Mouse (Mus musculus) neural tube, embryonic 13.5 days (tissue): ENCODE measurements around the gene Nup155. TPM values are rescaled to one million over a fixed set of nuclear protein-coding genes. Genes with fewer than 3 reads are reported as not detected.
A peak's percentile ranks its signal among the peaks of the same experiment; 100 is the strongest.
"Not testable (repeated sequence)": the region's sequence is repeated elsewhere in the genome, so short reads cannot be mapped to it uniquely, and the experiment has no call there.

ENCODE experiments used
- ATAC-seq: fragments of 200-750 bp; cut with Nextera tagmentation; 2 replicates; pipeline ENCODE4 v1.8.0; 2017; ENCODE audit warnings: low read depth, mild to moderate bottlenecking, moderate TSS enrichment, moderate library complexity
- H3K27ac ChIP-seq: fragments of 300-500 bp; sonication (generic); replicated peaks from 2 replicates; pipeline ENCODE4 v1.5.1; 2015; ENCODE audit warnings: moderate library complexity, mild to moderate bottlenecking, inconsistent platforms
- H3K27me3 ChIP-seq: fragments of 300-500 bp; sonication (generic); 2 replicates; pipeline ENCODE4 v1.6.1; 2015; ENCODE audit warnings: mild to moderate bottlenecking, inconsistent platforms
- H3K36me3 ChIP-seq: fragments of 300-500 bp; sonication (generic); 2 replicates; pipeline ENCODE4 v1.6.1; 2015; ENCODE audit warnings: mild to moderate bottlenecking, inconsistent platforms
- H3K4me1 ChIP-seq: fragments of 300-500 bp; sonication (generic); replicated peaks from 2 replicates; pipeline ENCODE4 v1.6.1; 2015; ENCODE audit warnings: inconsistent platforms
- H3K4me2 ChIP-seq: fragments of 300-500 bp; sonication (generic); 2 replicates; pipeline ENCODE4 v1.6.1; 2015; ENCODE audit warnings: inconsistent platforms, mild to moderate bottlenecking, moderate library complexity
- H3K4me3 ChIP-seq: fragments of 300-500 bp; sonication (generic); 2 replicates; pipeline ENCODE4 v1.5.1; 2015; ENCODE audit warnings: mild to moderate bottlenecking, inconsistent platforms
- H3K9ac ChIP-seq: fragments of 300-500 bp; sonication (generic); 2 replicates; pipeline ENCODE4 v1.6.1; 2015; ENCODE audit warnings: moderate library complexity, mild to moderate bottlenecking, inconsistent platforms
- H3K9me3 ChIP-seq: fragments of 300-500 bp; sonication (generic); 2 replicates; pipeline ENCODE4 v1.6.1; 2016; ENCODE audit warnings: inconsistent platforms
- WGBS: fragments of 180-500 bp; shearing (Covaris S2); methylation state at CpG from one replicate; pipeline ENCODE4 v1.1.7; 2015; 5-methylcytosine and 5-hydroxymethylcytosine counted together
- polyA plus RNA-seq: library from polyadenylated mRNA; unstranded; fragments of >200 nt; fragmentation: Nextera tagmentation; extraction: Ambion mirVana; gene quantifications from 2 replicates; pipeline ENCODE4 v1.2.1, GENCODE M21; 2015

Nup155 gene
- polyA plus RNA-seq, result 10.0 and 12.9 TPM in 2 replicates

DNA sequence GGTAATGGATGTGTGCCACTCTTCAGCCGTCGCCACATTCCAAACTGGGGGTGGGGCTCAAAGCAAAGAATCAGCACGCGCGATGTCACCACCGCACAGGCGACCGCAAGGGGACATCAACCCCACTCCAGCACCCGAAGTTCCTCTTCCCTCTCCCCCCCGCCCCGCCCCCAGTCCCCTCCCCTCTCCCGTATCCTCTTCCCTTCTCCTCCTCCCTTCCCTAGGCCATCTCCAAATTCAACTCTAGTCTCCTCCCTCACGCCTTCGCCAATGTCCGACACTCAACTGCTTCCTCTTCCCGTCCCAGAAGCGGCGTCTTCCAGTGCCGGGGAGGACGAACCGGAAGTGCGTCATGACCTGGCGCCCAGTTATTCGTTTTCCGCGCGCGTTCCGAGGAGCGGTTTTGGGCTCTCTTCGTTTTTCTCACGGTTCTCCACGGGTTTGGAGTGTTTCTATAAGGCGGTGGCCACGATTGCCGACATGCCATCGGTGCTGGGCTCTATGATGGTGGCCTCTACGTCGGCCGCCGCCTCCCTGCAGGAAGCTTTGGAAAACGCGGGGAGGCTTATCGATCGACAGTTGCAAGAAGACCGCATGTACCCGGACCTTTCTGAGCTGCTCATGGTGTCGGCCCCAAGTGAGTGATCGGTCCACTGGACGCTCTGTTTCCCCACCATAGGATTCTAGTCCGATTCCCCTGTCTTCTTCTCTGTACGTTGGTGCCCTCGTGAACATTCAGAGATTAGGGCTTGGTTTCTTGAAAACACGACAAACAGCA, at the start of gene Nup155:
Gene Nup155, plus strand, starts transcription at position 308 of the 778 bp plus-strand sequence.
- Histone ChIP-seq H3K9me3 (no peaks in the 10 kb centered on the region), H3K27ac (peak within 1 kb of the TSS; percentile 79), H3K4me3 (peak within 1 kb of the TSS; percentile 88), H3K4me1 (peaks cover 26% of the 10 kb centered on the region), H3K36me3 (peaks cover 21% of the 10 kb centered on the region), H3K9ac (peak within 1 kb of the TSS; percentile 85), H3K4me2 (peak within 1 kb of the TSS; percentile 75), H3K27me3 (no peaks in the 10 kb centered on the region)
- peak; percentile 97 for ATAC-seq
- under 1% methylated on average over 54 of the region's 54 CpGs for WGBS

DNA sequence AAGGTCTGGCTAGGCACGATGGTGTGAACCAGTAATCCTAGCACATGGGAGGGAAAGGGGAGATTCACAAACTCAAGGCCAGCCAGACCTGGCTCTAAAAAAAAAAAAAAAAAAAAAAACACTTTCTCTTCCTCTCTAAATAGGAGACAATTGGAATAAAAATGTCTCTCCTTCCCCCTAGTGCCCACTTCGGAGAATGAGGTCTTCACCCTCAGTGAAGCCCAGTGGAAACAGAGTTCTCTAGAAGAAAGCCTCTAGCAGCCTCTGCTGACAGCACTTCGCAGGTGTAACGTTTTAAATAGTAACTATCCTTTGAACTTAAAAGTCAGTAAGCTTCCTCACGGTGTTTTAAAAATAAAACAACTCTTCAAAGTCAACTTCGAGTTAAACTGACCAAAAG, 43.9 kb upstream of the Nup155 start:
- Histone ChIP-seq H3K4me2 (no peak overlapping the region), H3K27me3 (no peaks in the 10 kb centered on the region), H3K4me3 (no peak overlapping the region), H3K9me3 (no peaks in the 10 kb centered on the region), H3K9ac (no peak overlapping the region), H3K36me3 (peaks cover 43% of the 10 kb centered on the region), H3K4me1 (no peaks in the 10 kb centered on the region), H3K27ac (no peak overlapping the region)
- 91% methylated on average over 6 of the region's 6 CpGs for WGBS
- ATAC-seq, result no peak

DNA sequence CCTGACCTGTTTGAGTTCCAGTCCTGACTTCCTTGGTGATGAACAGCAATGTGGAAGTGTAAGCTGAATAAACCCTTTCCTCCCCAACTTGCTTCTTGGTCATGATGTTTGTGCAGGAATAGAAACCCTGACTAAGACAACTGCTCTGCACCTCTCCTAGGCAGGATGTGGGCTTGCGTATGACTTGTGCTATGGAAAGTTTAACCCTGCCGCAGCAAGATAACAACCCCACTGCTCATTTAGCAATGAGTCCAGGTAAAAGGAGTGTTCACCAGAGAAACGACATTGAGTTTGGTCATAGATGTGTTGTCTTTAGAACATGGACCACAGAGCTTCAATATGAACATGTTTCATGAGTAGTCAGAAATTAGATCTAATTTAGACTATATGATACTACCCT, 35.9 kb upstream of the Nup155 start:
- ATAC-seq, result not testable (repeated sequence)
- WGBS, result 95% methylated on average over 3 of the region's 3 CpGs

DNA sequence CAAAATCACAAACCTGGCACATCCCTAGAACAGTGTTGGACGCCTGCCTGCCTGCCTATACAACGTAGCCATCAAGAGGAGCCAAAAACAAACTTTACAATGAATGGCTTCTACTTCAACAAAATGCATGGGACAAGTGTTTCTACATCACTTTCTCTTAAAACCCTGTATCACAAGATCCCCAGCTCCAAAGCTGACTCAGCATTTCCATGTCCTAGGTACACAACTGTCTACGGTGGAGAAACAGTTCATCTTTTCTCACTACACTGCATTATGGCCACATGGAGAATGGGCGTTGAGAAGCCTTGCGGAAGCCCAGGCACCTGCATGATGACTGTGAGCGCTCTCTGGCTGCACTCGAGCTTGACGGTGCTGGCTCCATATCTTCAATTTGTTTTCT, 26.9 kb upstream of the Nup155 start:
- Histone ChIP-seq H3K9me3 (no peaks in the 10 kb centered on the region), H3K27me3 (no peaks in the 10 kb centered on the region), H3K36me3 (peaks cover 41% of the 10 kb centered on the region), H3K4me2 (no peak overlapping the region), H3K4me3 (no peak overlapping the region), H3K27ac (no peak overlapping the region), H3K4me1 (no peaks in the 10 kb centered on the region), H3K9ac (no peak overlapping the region)
- no peak for ATAC-seq
- 93% methylated on average over 8 of the region's 8 CpGs for WGBS

More for the DNA sequence above, 35.9 kb upstream of the Nup155 start:
- H3K9me3 ChIP-seq, H3K4me2 ChIP-seq, H3K4me1 ChIP-seq, H3K27me3 ChIP-seq, H3K4me3 ChIP-seq, H3K9ac ChIP-seq, H3K27ac ChIP-seq: not testable (repeated sequence)
- H3K36me3 ChIP-seq, result peaks cover 64% of the 10 kb centered on the region

DNA sequence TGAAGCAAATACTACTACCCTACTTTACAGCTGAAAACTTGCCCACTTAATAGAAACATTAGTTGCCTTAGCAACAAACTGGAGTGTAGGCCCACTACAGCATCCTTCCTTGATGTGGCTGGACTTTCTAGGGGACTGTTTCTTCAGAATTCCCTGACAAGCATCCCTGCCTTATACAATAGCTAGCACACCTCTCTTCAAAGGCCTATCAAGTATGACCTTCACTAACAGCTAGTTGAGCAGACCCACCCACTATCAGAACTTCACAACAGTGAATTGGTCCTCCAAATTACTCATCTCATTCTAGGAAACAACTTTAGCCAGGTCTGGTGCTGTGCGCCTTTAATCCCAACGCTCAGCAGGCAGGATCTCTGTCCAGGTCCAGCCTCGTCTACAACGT, 21.8 kb upstream of the Nup155 start:
- WGBS, result 95% methylated on average over 4 of the region's 4 CpGs

DNA sequence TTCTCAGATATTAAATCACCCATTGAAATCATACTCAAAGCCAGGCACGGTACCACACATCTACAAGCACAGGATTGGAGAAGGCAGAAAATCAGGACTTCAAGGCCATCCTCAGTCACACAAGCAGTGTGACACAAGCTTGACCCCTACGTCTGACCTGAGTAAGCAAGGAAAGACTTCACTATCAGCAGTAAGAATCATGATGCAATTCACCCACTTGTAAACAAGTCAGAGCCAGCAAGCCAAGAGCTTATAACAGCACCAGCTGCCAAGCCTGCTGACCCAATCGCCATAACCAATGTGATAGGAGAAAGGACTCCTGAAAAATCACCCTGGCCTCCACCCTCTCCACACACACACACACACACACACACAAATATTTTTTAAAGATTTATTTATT, 20.4 kb upstream of the Nup155 start:
- Histone ChIP-seq H3K9me3 (no peaks in the 10 kb centered on the region), H3K4me3 (no peak overlapping the region), H3K9ac (no peak overlapping the region), H3K36me3 (peaks cover 32% of the 10 kb centered on the region), H3K27ac (no peak overlapping the region), H3K4me1 (no peaks in the 10 kb centered on the region), H3K4me2 (no peak overlapping the region), H3K27me3 (no peaks in the 10 kb centered on the region)
- 85% methylated on average over 3 of the region's 3 CpGs for WGBS
- ATAC-seq, result no peak

More for the DNA sequence above, 21.8 kb upstream of the Nup155 start:
- peaks cover 24% of the 10 kb centered on the region for H3K36me3 ChIP-seq
- H3K27ac ChIP-seq, result no peak overlapping the region
- no peak overlapping the region for H3K4me3 ChIP-seq
- no peaks in the 10 kb centered on the region for H3K4me1 ChIP-seq
- no peaks in the 10 kb centered on the region for H3K27me3 ChIP-seq
- H3K9me3 ChIP-seq, result no peaks in the 10 kb centered on the region
- no peak for ATAC-seq
- H3K4me2 ChIP-seq, result no peak overlapping the region
- no peak overlapping the region for H3K9ac ChIP-seq

DNA sequence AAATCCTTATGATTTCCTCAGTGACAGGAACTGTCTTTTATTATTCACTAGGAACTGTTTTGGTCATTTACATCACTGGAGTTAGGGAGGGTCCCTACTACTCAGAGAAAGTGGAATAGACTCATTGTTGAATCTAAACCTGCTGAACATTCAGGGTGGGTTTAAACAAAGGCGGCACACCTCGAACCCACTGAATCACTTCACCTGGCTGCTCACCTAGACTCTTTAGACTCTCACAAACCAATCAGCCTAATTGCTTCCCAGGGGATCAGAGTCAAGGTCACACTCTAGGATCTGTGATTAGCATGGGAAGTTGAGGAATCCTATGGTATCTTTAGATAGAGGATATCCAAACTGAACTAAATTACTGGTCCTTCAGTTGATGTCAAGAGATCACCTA, 18.4 kb upstream of the Nup155 start:
- no peak overlapping the region for H3K4me2 ChIP-seq
- no peaks in the 10 kb centered on the region for H3K27me3 ChIP-seq
- WGBS, result 94% methylated on average over 2 of the region's 2 CpGs
- no peaks in the 10 kb centered on the region for H3K9me3 ChIP-seq
- H3K27ac ChIP-seq, result no peak overlapping the region
- ATAC-seq, result no peak
- no peak overlapping the region for H3K9ac ChIP-seq
- H3K4me1 ChIP-seq, result no peaks in the 10 kb centered on the region
- peaks cover 47% of the 10 kb centered on the region for H3K36me3 ChIP-seq
- H3K4me3 ChIP-seq, result no peak overlapping the region

DNA sequence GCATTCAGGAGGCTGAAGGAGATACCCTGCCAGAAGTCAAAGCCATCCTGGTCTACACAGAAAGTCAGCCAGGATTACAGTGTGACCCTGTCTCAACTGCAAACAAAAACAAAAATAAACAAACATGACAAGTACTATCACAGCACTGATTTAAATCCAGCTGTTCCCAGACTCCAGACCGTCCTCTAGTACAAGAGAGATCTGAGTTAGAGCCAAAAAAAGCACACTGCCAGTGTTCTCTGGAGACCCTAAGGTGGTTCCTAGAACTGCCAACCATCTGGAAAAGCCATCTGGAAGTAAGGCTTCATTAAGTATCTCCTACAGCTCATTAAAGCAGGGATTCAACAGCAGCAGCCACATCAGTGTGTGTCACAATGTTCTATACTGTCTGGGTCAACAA, 16.4 kb upstream of the Nup155 start:
- not testable (repeated sequence) for H3K27me3 ChIP-seq

DNA sequence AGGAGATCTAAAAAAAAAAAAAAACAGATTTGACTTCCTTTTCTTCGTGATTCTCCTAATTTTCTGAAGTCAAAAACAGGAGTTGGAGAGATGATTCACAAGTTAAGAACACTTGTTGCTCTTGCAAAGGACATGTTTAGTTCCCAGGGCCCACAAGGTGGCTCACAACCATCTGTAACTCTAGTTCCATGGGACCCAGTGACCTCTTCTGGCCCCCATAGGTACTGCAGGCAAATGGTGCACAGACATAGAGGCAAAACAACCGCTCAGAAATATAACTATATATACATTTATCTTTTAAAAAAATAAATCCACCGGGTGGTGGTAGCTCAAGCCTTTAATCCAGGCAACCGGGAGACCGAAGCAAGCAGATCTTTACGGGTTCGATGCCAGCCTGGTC, 11.2 kb upstream of the Nup155 start:
- ATAC-seq, result no peak
- H3K4me1 ChIP-seq, result peaks cover 5% of the 10 kb centered on the region
- H3K27ac ChIP-seq, result no peak overlapping the region
- H3K36me3 ChIP-seq, result peaks cover 34% of the 10 kb centered on the region
- H3K4me3 ChIP-seq, result peak overlapping the region; percentile 88
- no peak overlapping the region for H3K9ac ChIP-seq
- peak overlapping the region; percentile 65 for H3K4me2 ChIP-seq
- H3K9me3 ChIP-seq, result no peaks in the 10 kb centered on the region
- WGBS, result 21% methylated on average over 7 of the region's 7 CpGs
- H3K27me3 ChIP-seq, result no peaks in the 10 kb centered on the region

More for the DNA sequence above, 16.4 kb upstream of the Nup155 start:
- 0 out of 2 replicates have a peak, but pooled peaks have one; percentile 36 for ATAC-seq
- H3K9me3 ChIP-seq, H3K27ac ChIP-seq, H3K4me1 ChIP-seq, H3K4me2 ChIP-seq, H3K4me3 ChIP-seq, H3K9ac ChIP-seq: not testable (repeated sequence)
- 76% methylated on average over 1 of the region's 1 CpGs for WGBS
- H3K36me3 ChIP-seq, result peaks cover 58% of the 10 kb centered on the region

DNA sequence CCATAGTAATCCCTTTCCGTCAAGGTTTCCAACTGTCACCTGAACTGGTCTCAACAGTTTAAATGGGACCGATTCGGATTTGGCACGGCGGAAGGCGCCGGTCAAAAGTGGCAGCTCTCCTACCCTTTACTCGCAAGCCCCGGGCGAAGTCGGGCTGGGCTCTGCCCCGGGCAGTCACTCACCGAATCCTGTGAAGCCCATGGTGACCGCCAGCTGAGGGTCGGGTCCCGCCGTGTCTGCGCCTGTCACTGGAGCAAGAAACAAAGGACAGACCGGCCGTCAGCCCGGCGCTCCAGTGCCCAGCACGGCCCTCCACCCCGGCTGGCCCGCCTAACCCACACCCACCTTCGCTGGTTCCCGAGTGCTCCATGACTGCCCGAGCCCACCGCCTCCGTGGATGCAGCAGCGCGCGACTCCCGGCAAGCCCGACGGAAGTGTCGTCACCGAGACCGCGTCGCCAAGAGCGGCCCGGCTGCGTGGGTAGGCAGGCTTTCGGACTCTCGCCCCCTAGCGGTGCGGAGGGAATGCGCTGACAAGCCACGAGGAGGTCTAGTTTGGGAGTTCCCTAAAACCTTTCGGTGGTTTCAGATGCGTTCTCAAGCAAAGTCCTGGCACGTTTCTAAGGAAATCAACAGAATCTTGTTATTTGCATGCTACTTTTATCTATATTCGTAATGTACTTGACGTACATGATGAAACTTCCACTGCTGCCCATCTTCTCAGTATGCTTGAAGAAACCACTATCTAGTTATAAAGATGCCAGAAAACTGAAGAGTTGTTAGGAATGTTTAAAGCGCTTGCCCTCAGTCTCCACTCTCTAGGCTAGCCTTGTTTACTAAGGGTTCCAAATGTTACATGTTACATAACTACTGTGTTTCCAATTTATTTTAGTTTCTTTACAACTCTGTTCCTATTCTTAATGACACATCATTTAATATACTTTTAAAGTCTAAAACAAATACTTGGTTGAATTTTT, 10.0 kb upstream of the Nup155 start, which contains the start of gene Wdr70:
Gene Wdr70, minus strand, starts transcription at position 436 of the 976 bp plus-strand sequence.
- Histone ChIP-seq H3K9ac (peak within 1 kb of the TSS; percentile 89), H3K27ac (peak within 1 kb of the TSS; percentile 55), H3K36me3 (peaks cover 25% of the 10 kb centered on the region), H3K4me2 (peak within 1 kb of the TSS; percentile 65), H3K27me3 (no peaks in the 10 kb centered on the region), H3K4me1 (peaks cover 5% of the 10 kb centered on the region), H3K9me3 (no peaks in the 10 kb centered on the region), H3K4me3 (peak within 1 kb of the TSS; percentile 88)
- peak; percentile 99 for ATAC-seq
- WGBS, result 2% methylated on average over 56 of the region's 56 CpGs

DNA sequence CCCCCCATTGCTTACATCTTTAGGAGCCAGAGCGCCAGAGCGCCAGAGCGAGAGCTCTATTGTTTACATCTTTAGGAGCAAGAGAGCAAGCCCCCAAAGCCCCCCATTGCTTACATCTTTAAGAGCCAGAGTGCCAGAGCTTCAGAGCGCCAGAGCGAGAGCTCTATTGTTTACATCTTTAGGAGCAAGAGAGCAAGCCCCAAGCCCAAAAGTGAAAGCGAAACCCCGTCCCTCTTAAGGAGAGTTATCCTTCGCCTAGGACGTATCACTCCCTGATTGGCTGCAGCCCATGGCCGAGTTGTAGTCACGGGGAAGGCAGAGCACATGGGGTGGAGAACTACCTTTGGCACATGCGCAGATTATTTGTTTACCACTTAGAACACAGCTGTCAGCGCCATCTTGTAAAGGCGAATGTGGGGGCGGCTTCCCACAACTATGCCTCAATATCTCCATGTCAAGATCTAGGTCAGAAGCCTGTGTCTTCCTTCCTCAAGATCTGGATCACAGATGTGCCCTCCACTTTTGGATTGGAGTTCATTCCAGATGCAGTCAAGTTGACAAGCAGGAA, 7.0 kb upstream of the Nup155 start:
- H3K27ac ChIP-seq, H3K4me3 ChIP-seq, H3K9ac ChIP-seq, ATAC-seq, H3K4me2 ChIP-seq, H3K36me3 ChIP-seq, H3K9me3 ChIP-seq, H3K4me1 ChIP-seq, H3K27me3 ChIP-seq: not testable (repeated sequence)
- WGBS, result 83% methylated on average over 15 of the region's 15 CpGs
